Mouse (Mus musculus) activated CD4-positive, CD25-positive, alpha-beta regulatory T cell, adult 4 months (primary cell): ENCODE measurements around the gene Cdh13. TPM values are rescaled to one million over a fixed set of nuclear protein-coding genes. Genes with fewer than 3 reads are reported as not detected.

ENCODE experiments used
- ATAC-seq: one replicate; pipeline ENCODE4 v1.8.0; 2017
- polyA plus RNA-seq, 2 experiments: library from polyadenylated mRNA; unstranded; fragments of 100-300 nt; shearing (Covaris generic); gene quantifications; one replicate each; pipeline ENCODE4 v1.2.1; 2017

The Cdh13 gene
- polyA plus RNA-seq, 2 experiments from 2014 or later: 0.15 to 0.34 TPM

DNA sequence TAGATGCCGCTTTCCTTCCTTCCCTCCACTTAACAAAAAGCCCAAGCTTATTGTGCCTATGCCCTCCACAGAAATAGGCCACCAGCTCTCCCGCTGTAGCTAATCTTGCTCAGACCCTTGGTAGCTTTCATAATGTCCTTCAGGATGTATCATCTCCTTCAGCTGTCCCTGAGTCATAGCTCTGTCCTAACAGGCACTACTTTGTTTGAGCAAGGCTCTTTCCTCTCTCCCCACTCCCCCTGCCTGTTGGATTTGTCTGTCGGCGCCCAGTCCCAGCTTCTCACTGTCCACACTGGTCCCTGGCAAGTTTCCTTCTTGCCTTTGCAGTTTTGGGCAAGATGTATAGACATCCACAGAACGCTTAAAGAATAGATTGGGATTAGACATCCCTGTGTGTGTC, 100.8 kb downstream of the Cdh13 start:
- no peak for ATAC-seq

GRCm38 (mm10) chr8:118389456-118389855, 105.9 kb downstream of the Cdh13 start:
- ATAC-seq: no peak

GRCm38 (mm10) chr8:118393909-118394650, 110.5 kb downstream of the Cdh13 start:
- no peak for ATAC-seq

DNA sequence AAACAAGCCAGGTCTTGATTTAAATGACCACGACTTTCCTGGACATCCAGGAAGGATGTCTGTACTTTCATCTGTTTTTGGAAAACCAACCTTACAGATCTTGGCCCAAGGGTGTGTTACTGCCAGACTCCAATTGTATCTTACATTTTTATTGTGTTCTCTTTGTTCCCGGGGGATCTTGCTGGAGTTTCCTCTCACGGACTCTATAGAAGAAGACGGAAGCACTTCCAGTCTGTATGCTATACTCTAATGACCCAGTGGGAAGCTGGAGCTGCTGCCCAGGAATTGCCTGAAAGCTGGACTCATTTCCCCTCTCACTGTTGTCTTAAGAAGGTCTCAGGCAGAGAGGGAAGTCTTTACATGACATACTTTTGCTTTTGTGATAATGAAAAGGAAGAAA, 111.6 kb downstream of the Cdh13 start:
- ATAC-seq: no peak

DNA sequence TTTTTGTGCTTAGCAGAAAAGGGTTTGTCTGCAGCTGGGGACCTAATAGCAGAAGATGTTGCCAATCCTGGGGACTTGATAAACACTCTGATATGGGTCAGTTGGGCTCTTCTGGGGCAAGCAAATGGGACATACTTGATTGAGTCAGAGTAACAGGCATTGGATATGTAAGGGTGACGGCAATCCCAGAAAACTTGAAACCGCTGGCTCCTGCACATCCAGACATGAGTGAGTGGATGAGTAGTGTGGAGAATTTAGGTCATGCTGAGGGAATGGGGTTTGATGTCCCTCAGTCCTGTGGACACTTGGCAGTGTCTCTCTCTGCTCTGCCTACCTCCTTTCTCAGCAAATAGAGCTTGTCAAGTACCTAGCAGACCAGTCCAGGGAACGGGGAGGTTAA, 121.3 kb downstream of the Cdh13 start:
- no peak for ATAC-seq

- ATAC-seq: no peak
Measured at GRCm38 (mm10) chr8:118407322-118407721, 123.8 kb downstream of the Cdh13 start.

DNA sequence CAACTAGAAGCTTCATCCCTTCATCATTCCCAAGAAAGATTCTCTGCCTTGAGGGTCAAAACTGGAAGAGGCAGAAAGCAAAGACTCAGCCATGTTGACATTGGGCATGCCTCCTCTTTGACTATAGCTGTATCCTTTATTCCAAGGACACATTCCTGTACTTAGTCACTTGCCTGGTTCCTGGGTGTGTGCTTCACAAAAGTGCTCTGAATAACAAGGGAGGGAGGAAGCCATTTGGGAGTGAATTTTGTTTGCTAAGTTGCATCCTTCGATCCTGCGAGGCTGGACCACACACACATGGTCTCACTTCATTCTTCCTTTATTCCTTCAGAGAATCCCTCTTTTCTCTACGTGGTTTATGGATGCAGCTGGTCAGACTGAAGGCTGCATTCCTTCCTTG, 125.9 kb downstream of the Cdh13 start:
- no peak for ATAC-seq

DNA sequence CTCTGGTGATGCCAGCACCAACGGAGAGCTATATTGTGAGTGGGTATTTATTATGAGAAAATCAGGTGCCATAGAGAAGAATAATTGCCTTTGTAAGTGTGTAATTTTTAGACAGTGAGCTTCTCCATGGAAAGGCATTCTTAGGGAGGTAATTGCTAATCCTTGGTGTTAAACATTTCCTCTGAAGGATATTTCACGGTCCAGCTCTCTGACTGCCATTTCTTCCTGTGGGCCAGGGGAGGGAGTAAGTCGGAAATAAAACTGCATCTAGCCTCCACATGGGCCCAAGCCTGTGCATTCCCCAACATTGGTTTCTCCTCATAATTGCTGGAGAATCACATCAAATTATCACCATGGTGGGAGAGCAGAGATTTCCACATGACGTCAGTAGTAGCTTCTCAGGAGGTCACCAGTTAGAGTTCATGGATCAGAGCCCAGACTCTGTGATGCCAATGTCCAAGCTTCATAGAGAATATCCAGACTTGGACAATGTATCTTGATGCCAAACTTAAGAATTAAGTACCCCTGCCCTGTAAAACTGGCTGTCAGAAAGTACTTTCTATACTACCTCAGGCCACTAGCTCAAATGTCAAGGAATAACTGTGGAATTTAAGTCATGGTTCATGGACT, 126.9 kb downstream of the Cdh13 start:
- no peak for ATAC-seq

- ATAC-seq: no peak
Measured at GRCm38 (mm10) chr8:118415672-118416071, 132.1 kb downstream of the Cdh13 start.

DNA sequence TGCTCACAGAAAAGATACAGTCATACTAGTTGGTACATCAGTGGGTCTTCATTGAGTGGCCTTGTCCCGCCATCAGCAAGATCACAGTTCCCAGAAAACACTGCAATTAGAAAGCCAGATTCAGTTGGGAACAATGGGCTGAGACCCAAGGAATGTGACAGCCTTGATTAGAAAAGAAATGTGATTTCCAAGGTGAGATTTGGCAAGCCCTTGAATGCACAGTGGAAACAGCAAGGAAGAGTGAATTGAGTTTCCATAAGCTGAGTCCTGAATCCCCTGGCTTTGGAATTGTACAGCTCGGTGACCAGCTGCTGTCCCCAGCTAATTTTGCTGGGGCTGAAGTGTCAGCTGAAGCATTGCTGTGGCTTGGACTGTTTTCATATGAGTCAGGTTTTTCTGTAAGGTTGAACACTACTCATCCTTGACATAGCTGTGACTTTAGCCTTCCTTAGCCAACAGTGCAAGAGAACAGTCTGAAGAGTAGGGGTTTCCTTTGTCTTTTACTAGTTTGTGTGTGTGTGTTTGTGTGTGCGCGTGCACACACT, 133.3 kb downstream of the Cdh13 start:
- no peak for ATAC-seq

DNA sequence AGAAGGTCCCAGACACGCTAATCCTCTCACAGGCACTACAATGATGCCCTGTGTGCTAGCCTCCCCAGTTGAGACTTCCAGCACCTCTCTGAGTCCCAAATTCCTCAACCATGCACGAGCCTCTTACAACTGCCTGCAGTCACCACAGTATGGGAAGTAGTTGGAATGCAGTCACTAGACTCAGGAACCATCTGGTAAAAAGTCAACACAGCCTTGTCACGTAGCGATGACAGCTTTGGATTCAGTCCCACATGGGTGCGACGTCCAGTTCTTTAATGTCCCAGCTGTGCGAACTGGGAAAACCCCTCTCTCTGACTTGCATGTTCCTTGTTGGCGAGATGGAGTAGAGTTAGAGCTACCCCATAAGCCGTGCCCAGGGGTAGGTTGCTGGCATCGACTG, 139.1 kb downstream of the Cdh13 start:
- no peak for ATAC-seq

DNA sequence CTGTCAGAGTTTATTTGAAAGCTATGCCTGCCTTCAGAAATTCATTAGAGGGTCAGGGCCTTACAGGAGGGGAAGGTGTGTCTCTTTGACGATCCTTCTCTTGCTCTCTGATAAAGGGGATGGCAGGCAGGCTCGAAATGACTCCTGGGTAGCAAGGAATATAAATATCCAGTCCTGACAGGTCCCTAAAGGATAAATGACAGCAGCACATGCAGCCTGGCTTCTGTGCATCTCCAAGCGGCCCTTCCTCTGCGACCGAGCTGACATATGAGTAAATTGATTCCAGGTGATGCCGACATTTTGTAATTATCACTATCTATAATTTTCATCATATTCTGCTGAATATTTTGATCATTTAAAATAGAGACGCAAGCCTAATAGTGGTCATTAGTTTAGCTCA, 145.4 kb downstream of the Cdh13 start:
- ATAC-seq: no peak

GRCm38 (mm10) chr8:118431731-118432440, 148.4 kb downstream of the Cdh13 start:
- no peak for ATAC-seq

GRCm38 (mm10) chr8:118433553-118434180, 150.1 kb downstream of the Cdh13 start:
- no peak for ATAC-seq

GRCm38 (mm10) chr8:118436751-118437150, 153.2 kb downstream of the Cdh13 start:
- no peak for ATAC-seq

- no peak for ATAC-seq
Measured at GRCm38 (mm10) chr8:118437152-118437551, 153.6 kb downstream of the Cdh13 start.

DNA sequence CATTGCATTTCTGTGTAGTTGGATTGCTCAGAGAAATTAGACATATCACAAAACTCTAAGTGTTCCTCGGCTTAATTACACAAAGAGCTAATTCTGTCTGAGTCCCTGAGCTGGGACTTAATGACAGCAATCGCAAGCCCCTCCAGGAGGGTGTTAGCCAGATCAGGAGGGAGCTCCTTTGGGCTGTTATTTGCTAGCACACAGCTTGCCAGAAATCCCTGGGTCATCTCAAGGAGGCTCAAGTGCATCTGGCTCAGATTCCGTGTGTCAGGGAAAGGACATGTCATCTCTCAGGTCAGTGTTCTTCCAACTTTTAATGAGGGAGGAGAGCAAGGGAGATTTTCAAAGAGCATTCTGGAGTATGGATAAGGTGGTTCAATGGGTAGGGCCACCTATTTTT, 154.3 kb downstream of the Cdh13 start:
- no peak for ATAC-seq

DNA sequence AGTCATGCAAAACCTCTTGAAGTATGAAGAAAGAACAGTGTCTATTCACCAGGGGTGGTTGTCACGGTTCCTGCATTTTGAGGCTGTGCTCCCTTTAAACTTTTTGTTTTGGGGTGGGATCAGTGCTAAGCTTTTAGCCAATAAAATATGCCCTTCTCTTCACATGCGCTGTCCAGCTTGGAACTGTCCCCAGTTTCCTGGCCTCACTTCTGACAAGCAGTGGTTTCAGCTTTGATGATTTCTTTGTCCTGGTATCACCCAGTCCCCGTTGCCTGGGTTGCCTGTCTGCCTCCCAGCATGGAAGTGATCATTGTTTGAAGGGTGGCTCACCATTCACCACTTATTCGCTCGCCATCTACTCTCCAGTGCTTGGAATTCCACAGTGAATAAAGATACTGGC, 156.3 kb downstream of the Cdh13 start:
- ATAC-seq: no peak

DNA sequence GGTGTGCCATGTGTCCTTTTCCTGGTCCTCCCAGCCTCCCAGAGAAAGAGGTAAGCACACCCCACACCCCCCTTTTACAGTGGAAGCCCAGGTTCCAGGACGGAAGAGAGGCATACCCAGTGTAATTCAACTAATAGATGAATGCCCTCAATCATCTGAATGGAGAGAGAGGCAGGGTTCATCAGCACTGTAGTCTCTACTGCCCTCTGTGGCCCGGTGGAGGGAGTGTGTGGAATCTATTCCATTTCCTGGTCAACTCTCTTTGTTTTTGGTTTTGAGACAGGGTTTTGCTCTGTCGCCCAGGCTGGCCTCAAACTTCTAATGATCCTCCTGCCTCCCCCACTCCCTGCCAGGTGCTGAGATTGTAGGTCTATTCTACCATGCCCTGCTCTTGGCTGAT, 159.8 kb downstream of the Cdh13 start:
- no peak for ATAC-seq

DNA sequence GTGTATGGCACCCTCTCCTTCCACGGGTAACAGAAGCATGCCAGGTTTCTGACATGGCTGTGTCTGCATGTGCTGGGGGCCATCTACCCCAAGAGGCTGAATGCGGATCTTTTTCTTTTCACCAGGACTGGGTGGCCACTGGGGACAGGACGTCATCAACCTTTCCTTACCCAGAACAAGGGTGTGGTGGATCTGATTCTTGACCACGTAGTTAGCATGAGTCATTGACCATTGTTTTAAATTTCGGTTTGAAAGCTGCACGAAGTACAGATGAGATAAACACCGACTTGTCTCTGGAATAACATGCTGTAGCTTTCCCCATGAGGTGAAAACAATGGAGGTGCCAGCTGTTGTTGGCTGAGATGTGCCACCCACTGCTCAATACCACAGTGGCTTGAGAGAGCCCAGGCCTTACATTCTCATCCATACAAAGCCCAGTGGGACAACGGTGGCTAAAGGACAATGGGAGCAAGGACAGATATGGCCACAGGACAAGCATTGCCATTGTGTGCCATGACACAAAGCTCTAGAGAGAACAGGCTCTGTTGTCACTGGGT, 161.2 kb downstream of the Cdh13 start:
- no peak for ATAC-seq

GRCm38 (mm10) chr8:118446516-118446915, 163.0 kb downstream of the Cdh13 start:
- no peak for ATAC-seq

GRCm38 (mm10) chr8:118448011-118448410, 164.5 kb downstream of the Cdh13 start:
- ATAC-seq: no peak
